Mouse (Mus musculus) layer of hippocampus, postnatal 36 days (tissue): ENCODE data around the gene Tmem11. TPM values are rescaled to one million over a fixed set of nuclear protein-coding genes. Genes with fewer than 3 reads are reported as not detected.
"Not testable (repeated sequence)": the region's sequence is repeated elsewhere in the genome, so short reads cannot be mapped to it uniquely, and the experiment has no call there.

ENCODE experiments used
- DNase-seq, 2 experiments: peaks; one replicate each; pipeline ENCODE4 v3.0.0; 2022
- total RNA-seq, 2 experiments: library from RNA; stranded (reverse); gene quantifications; 2 replicates each; pipeline ENCODE4 v1.2.3; 2021

Gene Tmem11
- 10 to 100 TPM; 28.1 to 28.4 TPM for total RNA-seq

DNA sequence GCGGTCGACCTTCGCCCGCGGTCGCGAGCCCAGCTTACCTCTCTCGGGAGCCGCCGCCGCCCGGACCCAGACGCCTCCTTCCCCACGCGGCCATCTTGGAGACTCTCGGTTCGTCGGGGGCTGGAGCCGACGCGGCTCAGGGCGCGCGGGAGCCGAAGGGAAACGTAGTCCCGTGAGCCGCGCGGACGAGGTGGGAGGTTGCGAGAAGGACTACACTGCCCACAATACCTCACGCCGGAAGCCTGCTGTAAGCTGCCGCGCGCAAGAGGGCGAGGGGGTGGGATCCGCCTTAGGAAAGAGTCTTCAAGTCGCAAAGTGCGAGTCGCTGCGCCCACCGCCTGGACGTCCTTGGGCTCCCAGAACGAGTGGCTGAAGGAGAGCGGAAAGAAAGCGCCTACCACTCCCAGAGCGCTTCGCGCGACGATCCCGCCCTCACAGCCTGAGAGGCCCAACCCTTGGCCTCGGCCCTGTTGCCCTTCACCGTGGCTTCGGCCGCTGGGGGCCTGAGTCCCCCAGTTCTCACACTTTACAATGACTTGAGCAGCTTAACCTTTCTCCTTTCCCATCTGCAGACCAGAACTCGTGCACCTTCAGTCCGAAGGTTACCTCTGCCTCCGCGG, at the start of gene Tmem11:
TSS of gene Tmem11 (minus strand) at position 598 of the 620 bp plus-strand sequence.
- peak; percentile 96 for DNase-seq

DNA sequence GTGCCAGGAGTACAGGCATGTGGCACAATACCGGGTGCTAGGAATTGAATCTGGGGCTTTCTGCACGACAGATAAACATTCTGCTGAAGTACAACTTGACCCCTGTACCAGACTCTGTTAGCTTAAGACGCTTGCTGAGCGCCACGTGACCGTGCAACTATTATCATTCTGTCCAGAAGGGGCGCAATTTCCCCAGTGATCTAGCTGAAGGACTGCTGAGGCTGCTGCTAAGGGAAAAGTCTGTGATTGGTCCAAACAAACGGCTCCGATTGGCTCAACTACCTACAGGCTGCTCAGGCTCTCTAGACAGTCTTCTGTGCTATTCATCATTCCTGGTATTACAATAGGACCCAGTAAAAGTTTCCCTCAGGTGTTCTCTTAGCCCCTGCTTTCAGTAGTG, 48.2 kb upstream of the Tmem11 start:
- DNase-seq, result peak; percentile 81 to 88

DNA sequence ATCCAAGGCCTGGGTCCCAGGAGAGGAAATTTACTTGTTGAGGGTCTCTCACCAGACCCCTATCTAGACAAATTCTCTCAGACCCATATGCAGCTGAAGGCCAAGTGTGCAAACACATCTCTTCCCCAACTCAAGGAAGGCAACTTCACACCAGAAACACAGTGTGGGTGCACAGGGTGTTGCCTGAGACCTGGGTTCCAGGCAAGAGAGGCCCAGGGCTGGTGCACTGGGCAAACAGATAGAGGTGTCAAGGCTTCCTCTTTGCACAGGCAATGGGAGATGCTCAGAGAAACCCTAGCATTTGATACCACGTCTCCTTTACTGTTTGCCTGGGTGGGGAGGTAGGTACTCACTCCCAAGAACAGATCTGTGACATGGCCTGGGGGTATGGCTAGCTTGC, 45.9 kb upstream of the Tmem11 start:
- no peak for DNase-seq

DNA sequence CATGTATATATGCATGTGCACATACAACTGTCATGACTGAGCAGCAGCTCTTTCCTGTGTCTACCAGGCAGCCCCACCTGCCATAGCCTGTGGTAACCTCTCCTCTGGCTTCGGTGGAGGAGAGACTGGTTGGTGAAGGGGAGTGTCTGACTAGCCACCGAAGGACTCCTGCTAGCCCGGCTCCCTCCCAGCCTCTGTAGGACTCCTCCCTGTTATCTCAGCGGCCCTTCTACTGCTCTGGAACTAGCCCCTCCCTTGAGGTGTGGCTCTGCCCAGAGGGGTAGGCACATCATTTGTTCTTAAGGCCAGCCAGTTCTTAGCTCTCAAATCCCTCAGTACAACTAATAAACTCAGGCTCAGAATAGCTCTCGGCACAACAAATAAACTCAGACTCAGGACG, 45.4 kb upstream of the Tmem11 start:
- no peak for DNase-seq

GRCm38 (mm10) chr11:60922964-60923363, 43.9 kb upstream of the Tmem11 start:
- no peak for DNase-seq

DNA sequence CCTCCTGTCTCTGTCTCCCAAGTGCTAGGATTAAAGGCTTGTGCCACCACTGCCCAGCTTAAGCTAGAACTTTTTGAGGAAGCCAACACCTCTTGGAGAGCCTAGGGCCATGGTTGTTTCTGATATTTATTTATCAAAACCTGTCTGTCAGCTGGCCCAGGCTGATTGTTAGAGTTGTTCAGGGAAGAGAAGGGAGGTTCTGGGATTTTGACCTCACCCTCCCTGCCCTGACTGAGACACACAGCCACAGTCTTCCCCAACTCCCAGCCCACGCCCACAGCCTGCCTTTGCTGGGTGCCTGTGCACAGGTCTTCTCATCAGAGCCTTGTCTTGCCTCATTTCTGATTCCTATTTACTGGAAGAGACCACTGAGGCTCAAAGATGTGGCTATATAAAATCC, 43.1 kb upstream of the Tmem11 start:
- no peak for DNase-seq

GRCm38 (mm10) chr11:60920021-60920420, 40.9 kb upstream of the Tmem11 start:
- no peak for DNase-seq

- no peak for DNase-seq
Observed at GRCm38 (mm10) chr11:60915201-60915600, 36.1 kb upstream of the Tmem11 start.

- no peak for DNase-seq
Observed at GRCm38 (mm10) chr11:60914491-60914890, 35.4 kb upstream of the Tmem11 start, which contains the start of gene Natd1. TSS of gene Natd1 (minus strand) at chr11:60914750.

- peak; percentile 89 for DNase-seq
Observed at GRCm38 (mm10) chr11:60913301-60914196, 34.5 kb upstream of the Tmem11 start.

DNA sequence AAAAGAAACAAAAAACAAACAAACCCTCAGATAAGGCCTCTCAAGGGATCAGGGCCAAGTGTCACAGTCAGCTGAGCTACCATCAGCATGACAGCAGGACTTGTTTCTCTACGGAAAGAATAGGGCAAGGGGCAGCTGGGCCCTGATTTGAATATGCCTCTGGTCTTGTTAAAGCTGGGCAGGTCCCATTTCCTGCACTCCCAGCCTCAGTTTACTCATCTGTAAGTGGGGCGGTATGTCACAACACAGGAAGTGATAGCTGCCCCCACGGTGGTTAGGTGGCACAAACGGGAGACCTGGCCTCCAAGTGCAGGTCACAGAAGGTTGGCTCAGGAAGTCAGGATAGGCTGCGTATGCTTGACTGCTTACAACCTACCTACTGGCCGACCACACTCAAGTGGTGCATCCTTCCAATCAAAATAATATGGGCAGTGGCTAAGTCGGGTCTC, 33.5 kb upstream of the Tmem11 start:
- DNase-seq, result no peak

GRCm38 (mm10) chr11:60909626-60910025, 30.6 kb upstream of the Tmem11 start:
- DNase-seq, result no peak

GRCm38 (mm10) chr11:60908073-60908472, 29.0 kb upstream of the Tmem11 start:
- DNase-seq, result no peak

DNA sequence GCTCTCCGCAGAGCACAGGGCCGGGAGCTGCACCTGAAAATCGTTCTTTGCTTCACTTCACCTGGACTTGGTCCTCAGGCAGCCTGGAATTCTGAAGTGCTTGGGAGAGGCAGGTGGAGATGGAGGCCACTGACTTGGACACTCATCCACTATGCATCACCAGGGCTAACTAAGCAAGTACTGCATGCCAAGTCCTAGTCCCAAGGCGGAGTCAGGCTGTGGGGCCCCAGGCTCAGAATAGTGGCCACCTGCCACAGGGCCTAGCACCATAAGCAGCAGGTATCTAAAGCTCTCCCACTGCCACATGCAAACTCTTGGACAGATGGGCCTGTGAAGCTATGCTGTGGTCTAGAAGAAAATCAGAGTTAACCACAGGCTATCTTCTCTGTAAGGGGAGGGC, 27.4 kb upstream of the Tmem11 start:
- DNase-seq, result no peak

GRCm38 (mm10) chr11:60905407-60906120, 26.5 kb upstream of the Tmem11 start:
- DNase-seq, result no peak

- DNase-seq, result no peak
Observed at GRCm38 (mm10) chr11:60903661-60904061, 24.6 kb upstream of the Tmem11 start.

GRCm38 (mm10) chr11:60902486-60902885, 23.4 kb upstream of the Tmem11 start:
- DNase-seq, result no peak

- no peak for DNase-seq
Observed at GRCm38 (mm10) chr11:60902001-60902400, 22.9 kb upstream of the Tmem11 start.

DNA sequence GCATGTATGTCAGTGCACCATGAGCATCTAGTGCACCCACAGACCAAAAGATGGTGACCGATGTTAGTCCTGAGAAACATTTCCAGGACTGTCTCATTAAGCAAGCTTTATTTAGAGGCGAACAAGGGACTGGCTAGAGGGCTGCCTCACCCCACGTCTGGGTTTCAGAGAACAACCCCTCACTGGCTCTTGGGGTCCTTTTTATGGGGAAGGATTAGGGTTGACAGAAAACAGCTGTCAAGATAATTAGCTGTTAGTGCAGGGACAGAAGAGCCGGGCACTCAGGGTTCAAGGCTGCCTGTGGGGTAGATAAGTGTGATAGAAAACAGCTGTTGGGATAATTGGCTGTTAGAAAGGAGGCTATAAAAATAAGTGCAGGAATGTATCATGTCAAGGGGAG, 16.8 kb upstream of the Tmem11 start:
- no peak for DNase-seq

- no peak for DNase-seq
Observed at GRCm38 (mm10) chr11:60890744-60891143, 11.7 kb upstream of the Tmem11 start.

- DNase-seq, result no peak
Observed at GRCm38 (mm10) chr11:60890286-60890685, 11.2 kb upstream of the Tmem11 start.

GRCm38 (mm10) chr11:60889861-60890260, 10.8 kb upstream of the Tmem11 start:
- DNase-seq, result no peak

GRCm38 (mm10) chr11:60886986-60887385, 7.9 kb upstream of the Tmem11 start:
- DNase-seq, result not testable (repeated sequence)
